Mouse (Mus musculus): ENCODE results near the gene Naa11.

DNA sequence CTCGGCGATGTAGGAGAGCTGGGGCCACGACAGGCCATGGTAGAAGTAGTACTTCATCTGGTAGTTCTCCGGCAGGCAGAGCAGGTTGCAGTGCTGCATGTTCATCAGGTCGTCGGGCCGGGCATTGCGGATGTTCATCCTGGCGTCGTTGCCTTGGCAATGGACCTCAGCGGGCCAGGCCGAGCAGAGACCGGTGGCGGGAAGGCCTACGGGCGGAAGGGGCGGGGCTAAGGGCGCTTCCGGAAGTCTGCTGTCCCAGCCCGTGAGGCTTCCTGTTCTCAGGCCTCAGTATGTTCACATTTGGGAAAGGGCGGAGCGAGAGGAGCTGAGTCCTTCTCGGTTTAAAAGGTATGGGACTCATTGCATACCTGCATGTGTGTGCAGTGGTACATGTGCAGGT lies at the start of gene Naa11:
- no peak for TF ChIP-seq GATA1 (IDR thresholded peaks at IDR 0.05; ENCODE audit: low read length)
- TF ChIP-seq TAL1 (IDR thresholded peaks at IDR 0.05; ENCODE audit: low read length), result no peak

Measured in erythroblast, embryonic 14.5 days (primary cell).